Mouse (Mus musculus): ENCODE data around the gene Asb10.

- no peak for TF ChIP-seq MAFK (IDR thresholded peaks at IDR 0.05; ENCODE audit: insufficient read depth, low read depth, low read length)
- TF ChIP-seq CHD2 (IDR thresholded peaks at IDR 0.05; ENCODE audit: low read depth, low read length): no peak
- no peak for TF ChIP-seq ZNF384 (IDR thresholded peaks at IDR 0.05; ENCODE audit: low read depth, low read length)
Measured at GRCm38 (mm10) chr5:24537618-24538017, 3.2 kb downstream of the Asb10 start.
